ENCODE assay signal across 9 mouse cellular contexts in genomic region chr3:55652321-55652720, GRCm38 (mm10).
A peak's percentile ranks its signal among the peaks of the same experiment; 100 is the strongest.
DNase-seq lines count a peak whose midpoint lies in the region; ATAC-seq and TF ChIP-seq lines count a peak whose summit lies in the region.
"Had no signal": no experiment of that assay in that cellular context is flagged by ENCODE, and none has a peak within 500 bp of the region (broad histone marks: within the 10 kb centered on the region; RNA-seq: fewer than 3 reads in every experiment).

No protein-coding gene starts in this region.

- WGBS in liver, embryonic 13.5 days (ENCODE audit: insufficient replicate concordance): 32% methylated on average over 2 of the region's 2 CpGs
- 79% methylated on average over 2 of the region's 2 CpGs for WGBS in hindbrain, embryonic 16.5 days

- DNase-seq in gastrocnemius, adult 2 months: no peak
- no peak for DNase-seq in gastrocnemius, adult 18-20 months (ENCODE audit: low spot score)
- DNase-seq in 3134 (ENCODE audit: extremely low read depth, insufficient read length, low spot score): peak; percentile 13
- peak; percentile 36 to 39 for DNase-seq in cerebellum, postnatal 36 days
- no peak for DNase-seq in liver, embryonic 13.5 days
- no peak for DNase-seq in adrenal gland, adult 18-20 months (ENCODE audit: low spot score in 2 of 2)
- no peak for DNase-seq in frontal cortex, postnatal 36 days (ENCODE audit: low spot score in 2 of 2)

- TF ChIP-seq CTCF in gastrocnemius, adult 2 months (IDR thresholded peaks at IDR 0.05): no peak

- intact Hi-C loops in gastrocnemius, adult 2 months (cut with DNase I): no loop called here

- no peaks in the 10 kb centered on the region for H3K36me3 ChIP-seq in liver, embryonic 13.5 days
- no peaks in the 10 kb centered on the region; the same call in none of the 2 replicates for H3K36me3 ChIP-seq in hindbrain, embryonic 16.5 days (ENCODE audit: control insufficient read depth, insufficient read depth, low read length)

- no peak overlapping the region for H3K9ac ChIP-seq in liver, embryonic 13.5 days
- no peak overlapping the region for H3K9ac ChIP-seq in hindbrain, embryonic 16.5 days (ENCODE audit: low read depth, low read length)

- no peaks in the 10 kb centered on the region for H3K9me3 ChIP-seq in liver, embryonic 13.5 days (replicated peaks)
- H3K9me3 ChIP-seq in hindbrain, embryonic 16.5 days (ENCODE audit: control insufficient read depth, low read length): no peaks in the 10 kb centered on the region

- H3K4me3 ChIP-seq in gastrocnemius, adult 2 months: no peak overlapping the region
- no peak overlapping the region for H3K4me3 ChIP-seq in liver, embryonic 13.5 days (replicated peaks)
- no peak overlapping the region for H3K4me3 ChIP-seq in hindbrain, embryonic 16.5 days (ENCODE audit: low read length)
- H3K4me3 ChIP-seq: erythroblast, embryonic 14.5 days had no signal

- H3K4me1 ChIP-seq in liver, embryonic 13.5 days (replicated peaks): no peaks in the 10 kb centered on the region
- no peaks in the 10 kb centered on the region; the same call in 1 of the 2 replicates for H3K4me1 ChIP-seq in hindbrain, embryonic 16.5 days (ENCODE audit: control insufficient read depth, insufficient read depth, low read depth, low read length)

- no peak overlapping the region for H3K4me2 ChIP-seq in liver, embryonic 13.5 days
- H3K4me2 ChIP-seq in hindbrain, embryonic 16.5 days (ENCODE audit: low read length): no peak overlapping the region

- H3K27me3 ChIP-seq in liver, embryonic 13.5 days: no peaks in the 10 kb centered on the region
- no peaks in the 10 kb centered on the region for H3K27me3 ChIP-seq in hindbrain, embryonic 16.5 days (replicated peaks; ENCODE audit: control insufficient read depth, insufficient read depth, low read length)

- peak; percentile 70 for ATAC-seq in liver, embryonic 13.5 days (ENCODE audit: low read depth)
- ATAC-seq in hindbrain, embryonic 16.5 days: no peak

- 0 out of 2 replicates have a peak overlapping the region, but pooled peaks have one; percentile 5 for H3K27ac ChIP-seq in gastrocnemius, adult 2 months
- H3K27ac ChIP-seq in liver, embryonic 13.5 days: no peak overlapping the region
- H3K27ac ChIP-seq in hindbrain, embryonic 16.5 days (ENCODE audit: low read depth, low read length): no peak overlapping the region

Comparison
In these comparisons a context has a peak if more than half of its experiments do, and no peak if none do; other contexts are left out.
1. DNase-seq: peak in 3134 (single experiment) and cerebellum, postnatal 36 days (2 of 2); none in gastrocnemius, adult 2 months (single experiment), gastrocnemius, adult 18-20 months (single experiment), liver, embryonic 13.5 days (single experiment), adrenal gland, adult 18-20 months (0 of 2) and frontal cortex, postnatal 36 days (0 of 2).